Mouse (Mus musculus): Measurements from ENCODE around the gene Hist2h2ab.

- TF ChIP-seq POLR2A (IDR thresholded peaks at IDR 0.05; ENCODE audit: borderline replicate concordance, extremely low read depth, low read depth, low read length) (no peak), CTCF (IDR thresholded peaks at IDR 0.05; ENCODE audit: insufficient read depth, low read length) (no peak)
Observed at GRCm38 (mm10) chr3:96181510-96182381, 37.9 kb upstream of the Hist2h2ab start.
